Mouse (Mus musculus): ENCODE measurements around the gene Ints7. TPM values are rescaled to one million over a fixed set of nuclear protein-coding genes. Genes with fewer than 3 reads are reported as not detected.

Gene Ints7
- total and polyA plus RNA-seq, 2 experiments from 2014 or later = 26.3 to 41.3 TPM

- no peak overlapping the region for H3K27ac ChIP-seq
- H3K4me2 ChIP-seq (ENCODE audit: low read depth, low read length) = no peak overlapping the region
- no peak overlapping the region for H3K9ac ChIP-seq (replicated peaks; ENCODE audit: low read length)
- no peak for DNase-seq (ENCODE audit: low spot score)
- H3K9me3 ChIP-seq (ENCODE audit: low read length) = no peaks in the 10 kb centered on the region
- no peaks in the 10 kb centered on the region for H3K4me1 ChIP-seq (ENCODE audit: insufficient read depth, low read length)
- no peaks in the 10 kb centered on the region for H3K27me3 ChIP-seq (ENCODE audit: insufficient read depth, low read length)
- no peaks in the 10 kb centered on the region for H3K36me3 ChIP-seq (ENCODE audit: insufficient read depth, low read length)
- TF ChIP-seq CTCF (IDR thresholded peaks at IDR 0.05; ENCODE audit: low read depth) = no peak
- 60% methylated on average over 3 of the region's 3 CpGs for WGBS
- no peak for ATAC-seq
- no peak overlapping the region for H3K4me3 ChIP-seq (ENCODE audit: low read length)
These were observed 84.0 kb downstream of the Ints7 start for GRCm38 (mm10) chr1:191659441-191659840.

GRCm38 (mm10) chr1:191661019-191661796 lies 85.8 kb downstream of the Ints7 start:
- H3K4me1 ChIP-seq (ENCODE audit: insufficient read depth, low read length) = no peaks in the 10 kb centered on the region
- no peaks in the 10 kb centered on the region for H3K36me3 ChIP-seq (ENCODE audit: insufficient read depth, low read length)
- DNase-seq (ENCODE audit: low spot score) = no peak
- no peak overlapping the region for H3K4me2 ChIP-seq (ENCODE audit: low read depth, low read length)
- no peaks in the 10 kb centered on the region for H3K27me3 ChIP-seq (ENCODE audit: insufficient read depth, low read length)
- 79% methylated on average over 8 of the region's 8 CpGs for WGBS
- no peak for ATAC-seq
- no peak overlapping the region for H3K9ac ChIP-seq (replicated peaks; ENCODE audit: low read length)
- H3K4me3 ChIP-seq (ENCODE audit: low read length) = no peak overlapping the region
- H3K27ac ChIP-seq = no peak overlapping the region
- no peaks in the 10 kb centered on the region for H3K9me3 ChIP-seq (ENCODE audit: low read length)
- TF ChIP-seq CTCF (IDR thresholded peaks at IDR 0.05; ENCODE audit: low read depth) = no peak

GRCm38 (mm10) chr1:191662178-191662898 lies 86.9 kb downstream of the Ints7 start:
- Histone ChIP-seq H3K9me3 (ENCODE audit: low read length) (no peaks in the 10 kb centered on the region), H3K4me2 (ENCODE audit: low read depth, low read length) (no peak overlapping the region), H3K4me3 (ENCODE audit: low read length) (no peak overlapping the region), H3K9ac (replicated peaks; ENCODE audit: low read length) (no peak overlapping the region), H3K27me3 (ENCODE audit: insufficient read depth, low read length) (no peaks in the 10 kb centered on the region), H3K4me1 (ENCODE audit: insufficient read depth, low read length) (no peaks in the 10 kb centered on the region), H3K27ac (no peak overlapping the region), H3K36me3 (ENCODE audit: insufficient read depth, low read length) (no peaks in the 10 kb centered on the region)
- 79% methylated on average over 9 of the region's 9 CpGs for WGBS
- no peak for TF ChIP-seq CTCF (IDR thresholded peaks at IDR 0.05; ENCODE audit: low read depth)
- ATAC-seq (no peak), DNase-seq (ENCODE audit: low spot score) (no peak)

- Histone ChIP-seq H3K27me3 (ENCODE audit: insufficient read depth, low read length) (no peaks in the 10 kb centered on the region), H3K4me2 (ENCODE audit: low read depth, low read length) (no peak overlapping the region), H3K9ac (replicated peaks; ENCODE audit: low read length) (no peak overlapping the region), H3K36me3 (ENCODE audit: insufficient read depth, low read length) (no peaks in the 10 kb centered on the region), H3K4me1 (ENCODE audit: insufficient read depth, low read length) (no peaks in the 10 kb centered on the region), H3K4me3 (ENCODE audit: low read length) (no peak overlapping the region), H3K9me3 (ENCODE audit: low read length) (no peaks in the 10 kb centered on the region), H3K27ac (no peak overlapping the region)
- no peak for TF ChIP-seq CTCF (IDR thresholded peaks at IDR 0.05; ENCODE audit: low read depth)
- ATAC-seq (no peak), DNase-seq (ENCODE audit: low spot score) (no peak)
- 68% methylated on average over 8 of the region's 8 CpGs for WGBS
These were observed 87.6 kb downstream of the Ints7 start for GRCm38 (mm10) chr1:191662899-191663500.

- no peak for TF ChIP-seq CTCF (IDR thresholded peaks at IDR 0.05; ENCODE audit: low read depth)
- Histone ChIP-seq H3K4me2 (ENCODE audit: low read depth, low read length) (no peak overlapping the region), H3K27me3 (ENCODE audit: insufficient read depth, low read length) (no peaks in the 10 kb centered on the region), H3K36me3 (ENCODE audit: insufficient read depth, low read length) (no peaks in the 10 kb centered on the region), H3K4me1 (ENCODE audit: insufficient read depth, low read length) (no peaks in the 10 kb centered on the region), H3K27ac (no peak overlapping the region), H3K4me3 (ENCODE audit: low read length) (no peak overlapping the region), H3K9ac (replicated peaks; ENCODE audit: low read length) (no peak overlapping the region), H3K9me3 (ENCODE audit: low read length) (no peaks in the 10 kb centered on the region)
- 87% methylated on average over 6 of the region's 6 CpGs for WGBS
- no peak for ATAC-seq
- no peak for DNase-seq (ENCODE audit: low spot score)
These were observed 88.2 kb downstream of the Ints7 start for GRCm38 (mm10) chr1:191663603-191664002.

- H3K4me2 ChIP-seq (ENCODE audit: low read depth, low read length) = no peak overlapping the region
- no peak overlapping the region for H3K9ac ChIP-seq (replicated peaks; ENCODE audit: low read length)
- DNase-seq (ENCODE audit: low spot score) (no peak), ATAC-seq (no peak)
- no peak for TF ChIP-seq CTCF (IDR thresholded peaks at IDR 0.05; ENCODE audit: low read depth)
- H3K4me3 ChIP-seq (ENCODE audit: low read length) = no peak overlapping the region
- H3K27ac ChIP-seq = no peak overlapping the region
- H3K4me1 ChIP-seq (ENCODE audit: insufficient read depth, low read length) = no peaks in the 10 kb centered on the region
- H3K9me3 ChIP-seq (ENCODE audit: low read length) = no peaks in the 10 kb centered on the region
- H3K36me3 ChIP-seq (ENCODE audit: insufficient read depth, low read length) = no peaks in the 10 kb centered on the region
- 84% methylated on average over 11 of the region's 11 CpGs for WGBS
- H3K27me3 ChIP-seq (ENCODE audit: insufficient read depth, low read length) = no peaks in the 10 kb centered on the region
These were observed 90.9 kb downstream of the Ints7 start for GRCm38 (mm10) chr1:191666351-191666750.
